8 mouse cellular contexts compared by ENCODE assay signal in genomic region chr1:136346373-136347035, GRCm38 (mm10). TPM values are rescaled to one million over a fixed set of nuclear protein-coding genes. Genes with fewer than 3 reads are reported as not detected.
DNase-seq lines count a peak whose midpoint lies in the region; ATAC-seq lines count a peak whose summit lies in the region.

No protein-coding gene starts in this region.

- ATAC-seq in lung, embryonic 16.5 days (ENCODE audit: low read depth), result peak; percentile 9; the same call in 1 of the 2 replicates
- ATAC-seq in embryonic facial prominence, embryonic 12.5 days (ENCODE audit: insufficient number of reproducible peaks, insufficient read depth, low FRiP score, low TSS enrichment), result peak; percentile 31
- ATAC-seq in inflammation-experienced regulatory T-cells, adult 6 months, result peak; percentile 2
- peak; percentile 18; the same call in 1 of the 2 replicates for ATAC-seq in midbrain, embryonic 14.5 days (ENCODE audit: low FRiP score, low TSS enrichment)

- H3K27me3 ChIP-seq in lung, embryonic 16.5 days (ENCODE audit: control insufficient read depth, insufficient read depth, low read depth, low read length), result no peaks in the 10 kb centered on the region
- H3K27me3 ChIP-seq in embryonic facial prominence, embryonic 12.5 days, result no peaks in the 10 kb centered on the region
- H3K27me3 ChIP-seq in midbrain, embryonic 14.5 days (ENCODE audit: control insufficient read depth, insufficient read depth, low read length), result no peaks in the 10 kb centered on the region

- H3K36me3 ChIP-seq in lung, embryonic 16.5 days (ENCODE audit: control insufficient read depth, insufficient read depth, low read length), result no peaks in the 10 kb centered on the region
- no peaks in the 10 kb centered on the region for H3K36me3 ChIP-seq in embryonic facial prominence, embryonic 12.5 days
- H3K36me3 ChIP-seq in midbrain, embryonic 14.5 days (ENCODE audit: control insufficient read depth, insufficient read depth, low read length), result no peaks in the 10 kb centered on the region

- H3K9me3 ChIP-seq in lung, embryonic 16.5 days (ENCODE audit: control insufficient read depth, low read length), result no peaks in the 10 kb centered on the region
- H3K9me3 ChIP-seq in embryonic facial prominence, embryonic 12.5 days, result no peaks in the 10 kb centered on the region
- no peaks in the 10 kb centered on the region for H3K9me3 ChIP-seq in midbrain, embryonic 14.5 days (ENCODE audit: control insufficient read depth, low read length)

- peak overlapping the region; percentile 96 for H3K4me3 ChIP-seq in lung, embryonic 16.5 days (ENCODE audit: low read length)
- peak overlapping the region; percentile 94 for H3K4me3 ChIP-seq in embryonic facial prominence, embryonic 12.5 days
- H3K4me3 ChIP-seq in midbrain, embryonic 14.5 days (replicated peaks; ENCODE audit: low read depth, low read length), result peak overlapping the region; percentile 99

- peak overlapping the region; percentile 98; the same call in 1 of the 2 replicates for H3K27ac ChIP-seq in lung, embryonic 16.5 days (ENCODE audit: low read length)
- peak overlapping the region; percentile 97 for H3K27ac ChIP-seq in embryonic facial prominence, embryonic 12.5 days
- H3K27ac ChIP-seq in midbrain, embryonic 14.5 days (replicated peaks; ENCODE audit: low read depth, low read length), result peak overlapping the region; percentile 97

- peak overlapping the region; percentile 74 for H3K4me2 ChIP-seq in lung, embryonic 16.5 days (ENCODE audit: low read depth, low read length)
- peak overlapping the region; percentile 74 for H3K4me2 ChIP-seq in embryonic facial prominence, embryonic 12.5 days (replicated peaks)
- H3K4me2 ChIP-seq in midbrain, embryonic 14.5 days (ENCODE audit: low read length), result peak overlapping the region; percentile 93

- peaks cover 17% of the 10 kb centered on the region for H3K4me1 ChIP-seq in lung, embryonic 16.5 days (replicated peaks; ENCODE audit: control insufficient read depth, insufficient read depth, low read length)
- peaks cover 15% of the 10 kb centered on the region for H3K4me1 ChIP-seq in embryonic facial prominence, embryonic 12.5 days
- H3K4me1 ChIP-seq in midbrain, embryonic 14.5 days (ENCODE audit: control insufficient read depth, insufficient read depth, low read length), result peaks cover 28% of the 10 kb centered on the region

- WGBS in lung, embryonic 16.5 days, result 3% methylated on average over 12 of the region's 12 CpGs
- 2% methylated on average over 12 of the region's 12 CpGs for WGBS in embryonic facial prominence, embryonic 12.5 days
- 4% methylated on average over 12 of the region's 12 CpGs for WGBS in midbrain, embryonic 14.5 days

- peak overlapping the region; percentile 95 for H3K9ac ChIP-seq in lung, embryonic 16.5 days (ENCODE audit: low read length)
- peak overlapping the region; percentile 93 for H3K9ac ChIP-seq in embryonic facial prominence, embryonic 12.5 days
- peak overlapping the region; percentile 98 for H3K9ac ChIP-seq in midbrain, embryonic 14.5 days (replicated peaks; ENCODE audit: low read length)

- no peak for DNase-seq in lung, postnatal 25 days (ENCODE audit: low spot score)
- DNase-seq in midbrain, embryonic 14.5 days, result no peak
- DNase-seq in adrenal gland, adult (ENCODE audit: inconsistent age in 2 of 2, low spot score in 1 of 2), result no peak
- no peak for DNase-seq in left cerebral cortex, adult 8-10 months (ENCODE audit: low spot score in 2 of 2)
- no peak for DNase-seq in right cerebral cortex, postnatal 36 days (ENCODE audit: low spot score in 2 of 2)

RNA-seq across cellular contexts. Expression of gene Camsap2, which starts 0.6 kb away (rescaled TPM):
- polyA plus RNA-seq in lung, embryonic 16.5 days (2015; fragmentation: Nextera tagmentation; extraction: Ambion mirVana), result 9.3 and 9.6 TPM in 2 replicates
- polyA plus RNA-seq in embryonic facial prominence, embryonic 12.5 days (2016; fragmentation: Nextera tagmentation; extraction: Ambion mirVana), result 16.5 and 17.1 TPM in 2 replicates
- polyA plus RNA-seq in inflammation-experienced regulatory T-cells, adult 6 months (2017; shearing (Covaris generic)), result 1 to 10 TPM; 2.2 to 6.3 (median 5.8) TPM
- 52.0 and 63.8 TPM in 2 replicates for polyA plus RNA-seq in midbrain, embryonic 14.5 days (2014; fragmentation: Nextera tagmentation; extraction: Ambion mirVana)
- total RNA-seq in left cerebral cortex, adult 8-10 months (2022), result 100 to 1,000 TPM; 119 to 146 (median 126) TPM
